Mouse (Mus musculus): ENCODE data around the gene Dhx33.

The Dhx33 gene

DNA sequence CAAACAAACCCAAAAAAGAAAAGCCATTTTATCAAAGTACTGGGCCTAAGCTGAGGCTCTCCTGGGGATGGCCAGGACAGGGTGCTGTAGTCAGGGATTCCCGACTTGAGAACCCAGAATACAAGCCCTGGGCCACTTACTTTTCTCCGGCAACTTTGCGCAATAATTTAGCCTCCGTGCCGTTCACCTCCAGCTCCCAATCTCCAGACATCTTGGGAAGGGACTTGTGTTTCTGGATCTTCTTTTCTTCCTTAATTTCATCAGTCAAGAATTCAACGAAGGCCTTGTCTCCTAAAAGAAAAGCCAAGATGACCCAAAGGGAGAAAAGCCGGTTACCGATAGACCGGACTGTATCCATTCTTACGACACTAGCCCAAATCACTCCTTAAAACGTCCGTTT is 22.2 kb downstream of the Dhx33 start:
- no peak for DNase-seq (ENCODE audit: low spot score)

GRCm38 (mm10) chr11:70980751-70981510 is 23.3 kb downstream of the Dhx33 start:
- no peak for DNase-seq (ENCODE audit: low spot score)

GRCm38 (mm10) chr11:70980232-70980631 is 24.0 kb downstream of the Dhx33 start:
- DNase-seq (ENCODE audit: low spot score) = no peak

DNA sequence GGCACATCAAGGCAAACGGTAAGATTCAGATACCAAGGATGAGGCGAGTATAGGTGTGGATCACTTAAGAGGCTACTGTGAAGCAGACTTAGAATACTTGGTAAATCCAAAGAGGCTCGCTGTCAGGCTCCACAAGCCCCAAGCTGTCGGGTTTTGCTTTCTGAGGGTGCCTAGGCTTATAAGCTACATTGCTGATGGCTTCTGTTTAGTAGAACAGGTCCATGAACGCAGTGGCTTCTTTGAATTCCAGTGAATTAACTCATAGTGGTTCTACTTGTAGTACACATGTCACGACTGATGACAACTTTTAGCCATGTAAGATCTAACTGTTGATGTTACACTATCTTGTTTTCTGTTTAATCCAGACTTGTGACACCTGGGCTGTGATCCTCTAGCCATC is 26.9 kb downstream of the Dhx33 start:
- DNase-seq (ENCODE audit: low spot score) = no peak

DNA sequence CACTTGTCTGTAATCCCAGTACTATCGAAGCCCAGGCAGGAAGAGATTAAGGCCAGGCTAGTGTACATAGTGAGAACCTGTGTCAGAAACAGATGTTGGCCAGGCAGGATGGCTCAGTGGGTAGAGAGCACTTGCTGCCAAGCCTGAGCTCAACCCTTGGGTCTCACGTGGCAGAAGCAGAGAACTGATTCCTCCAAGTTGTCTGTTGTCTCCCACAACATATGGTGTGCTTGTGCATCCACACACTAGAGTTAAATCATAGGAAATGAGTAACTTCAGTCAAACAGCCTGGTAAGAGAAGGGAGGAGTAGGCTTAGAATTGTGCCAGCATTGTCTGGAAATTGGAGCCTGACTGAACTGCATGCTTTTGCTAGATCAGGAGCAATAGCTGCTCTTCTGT is 29.0 kb downstream of the Dhx33 start:
- DNase-seq (ENCODE audit: low spot score) = no peak

DNA sequence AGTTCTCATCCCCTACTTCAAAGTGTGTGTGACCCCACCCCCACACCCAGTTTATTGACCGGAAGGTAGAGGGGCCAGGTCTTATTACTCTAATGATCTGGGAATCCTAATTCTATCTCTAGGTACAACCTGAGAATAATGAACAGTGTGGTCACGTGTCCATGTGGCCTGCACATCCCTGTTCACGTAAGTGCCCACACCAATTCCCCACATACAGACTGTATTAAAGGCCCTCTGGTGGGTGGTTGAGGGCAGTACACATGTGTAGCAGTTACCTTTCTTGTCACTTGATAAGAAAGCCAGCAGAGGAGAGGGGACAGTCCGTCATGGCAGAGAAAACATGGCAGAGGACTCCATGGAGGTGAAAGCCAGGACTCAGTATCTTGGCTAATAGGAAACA is 30.3 kb downstream of the Dhx33 start:
- no peak for DNase-seq (ENCODE audit: low spot score)

- DNase-seq (ENCODE audit: low spot score) = no peak
These were observed 31.7 kb downstream of the Dhx33 start for GRCm38 (mm10) chr11:70972586-70972985.

GRCm38 (mm10) chr11:70970560-70971540 is 33.4 kb downstream of the Dhx33 start:
- peak; percentile 58 for DNase-seq (ENCODE audit: low spot score)

- peak; percentile 96 for DNase-seq (ENCODE audit: low spot score)
These were observed 34.2 kb downstream of the Dhx33 start, which contains the start of the genes Nup88 and Rpain for GRCm38 (mm10) chr11:70969821-70970559. TSS of gene Nup88 (minus strand) at chr11:70969973. TSS of gene Rpain (plus strand) at chr11:70970213.

DNA sequence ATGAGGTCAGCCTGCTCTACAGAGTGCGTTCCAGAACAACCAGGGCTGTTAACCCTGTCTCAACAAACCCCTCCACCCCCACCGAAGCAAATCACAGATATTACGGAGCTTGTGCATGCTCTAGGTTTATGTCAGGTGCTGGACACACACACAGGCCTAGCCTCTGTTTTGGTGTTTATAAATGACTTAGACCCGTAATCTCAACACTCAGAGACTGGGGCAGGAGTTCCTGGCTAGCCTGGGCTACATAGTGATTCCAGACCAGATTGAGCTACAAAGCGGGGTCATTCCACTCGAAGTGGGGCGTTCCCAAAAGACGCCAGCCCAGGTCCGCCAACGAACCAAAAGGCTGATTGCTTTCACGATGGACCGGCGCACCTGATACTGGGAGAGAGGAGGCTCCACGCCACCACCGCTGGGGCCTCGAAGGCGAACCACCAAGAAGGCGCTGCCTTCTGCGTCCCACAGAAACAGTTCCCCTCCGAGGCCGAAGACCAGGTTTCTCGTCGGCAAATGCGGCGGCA is 34.9 kb downstream of the Dhx33 start:
- no peak for DNase-seq (ENCODE audit: low spot score)

GRCm38 (mm10) chr11:70964222-70964907 is 39.9 kb downstream of the Dhx33 start:
- DNase-seq (ENCODE audit: low spot score) = no peak

DNA sequence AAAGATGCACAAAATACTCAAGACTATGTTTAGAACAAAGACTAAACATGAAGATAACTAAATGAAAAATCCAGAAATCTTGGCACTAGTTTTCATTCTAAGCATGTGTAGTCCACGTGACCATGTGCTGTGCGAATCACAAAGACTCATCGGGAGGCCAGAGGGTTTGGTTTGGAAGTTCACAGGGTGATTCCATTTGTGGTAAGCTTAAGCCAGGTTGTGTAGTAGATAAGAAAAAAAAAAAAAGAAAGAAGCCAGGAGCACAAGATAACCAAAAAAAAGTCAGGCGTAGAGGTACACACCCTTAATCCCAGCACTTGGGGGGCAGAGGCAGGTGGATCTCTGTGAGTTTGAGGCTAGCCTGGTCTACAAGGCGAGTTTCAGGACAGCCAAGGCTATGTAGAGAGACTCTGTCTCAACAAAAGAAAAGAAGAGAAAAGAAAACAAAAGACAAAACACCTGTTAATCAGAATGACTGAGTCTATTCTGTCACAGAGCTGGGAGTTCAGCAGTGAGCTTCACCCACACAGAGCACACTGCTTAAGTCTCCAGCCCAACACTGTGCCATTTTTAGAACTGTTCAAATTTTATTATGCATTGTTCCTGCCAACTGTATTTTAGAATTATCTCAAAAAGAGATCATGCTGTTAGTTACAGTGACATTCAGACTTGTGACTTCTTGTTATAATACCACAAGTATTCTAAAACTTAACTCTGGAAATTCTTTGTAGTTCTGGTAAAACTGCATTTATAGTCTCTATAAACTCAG is 43.3 kb downstream of the Dhx33 start:
- no peak for DNase-seq (ENCODE audit: low spot score)

GRCm38 (mm10) chr11:70954711-70955110 is 49.5 kb downstream of the Dhx33 start:
- no peak for DNase-seq (ENCODE audit: low spot score)

DNA sequence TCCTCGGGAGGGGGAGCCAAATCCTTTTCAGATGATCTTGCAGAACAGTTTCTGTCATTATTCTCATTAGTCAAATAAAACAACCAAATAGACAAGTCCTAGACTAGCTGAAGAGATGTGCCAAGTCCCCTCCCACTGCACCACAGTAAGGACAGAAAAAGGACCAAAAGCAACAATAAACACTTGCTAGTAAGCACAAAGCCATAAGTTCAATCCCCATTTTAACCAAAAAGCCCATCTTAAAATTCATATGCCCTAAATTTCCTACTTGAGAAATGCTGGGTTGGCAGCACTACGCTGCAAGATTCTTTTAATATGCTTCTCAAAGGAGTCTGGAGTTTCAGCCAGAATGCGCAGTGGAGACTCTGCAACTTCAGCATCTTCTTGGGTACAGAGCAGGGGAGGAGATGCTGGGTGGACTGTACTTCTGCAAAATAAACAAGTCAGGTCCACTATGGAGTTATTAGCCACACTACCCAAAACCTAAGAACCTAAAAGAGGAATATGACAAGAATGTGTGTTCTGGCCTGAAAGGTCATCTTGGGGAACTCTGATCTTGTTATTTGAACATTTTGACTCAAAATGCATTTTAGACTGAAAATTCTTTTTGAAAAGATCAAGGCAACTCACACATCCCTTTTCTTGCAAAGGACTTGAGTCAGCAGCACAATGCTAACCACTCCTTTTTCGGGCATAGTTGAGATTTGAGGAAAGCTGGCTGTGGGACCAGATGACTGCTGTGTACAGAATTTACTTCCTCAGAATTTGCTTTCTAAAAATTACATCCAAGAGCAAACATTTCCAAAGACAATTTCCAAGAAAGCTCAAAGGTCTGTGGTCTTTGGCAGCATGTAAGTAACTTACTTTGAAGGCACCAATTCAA is 59.1 kb downstream of the Dhx33 start:
- DNase-seq (ENCODE audit: low spot score) = no peak

GRCm38 (mm10) chr11:70943651-70944050 is 60.6 kb downstream of the Dhx33 start:
- no peak for DNase-seq (ENCODE audit: low spot score)

DNA sequence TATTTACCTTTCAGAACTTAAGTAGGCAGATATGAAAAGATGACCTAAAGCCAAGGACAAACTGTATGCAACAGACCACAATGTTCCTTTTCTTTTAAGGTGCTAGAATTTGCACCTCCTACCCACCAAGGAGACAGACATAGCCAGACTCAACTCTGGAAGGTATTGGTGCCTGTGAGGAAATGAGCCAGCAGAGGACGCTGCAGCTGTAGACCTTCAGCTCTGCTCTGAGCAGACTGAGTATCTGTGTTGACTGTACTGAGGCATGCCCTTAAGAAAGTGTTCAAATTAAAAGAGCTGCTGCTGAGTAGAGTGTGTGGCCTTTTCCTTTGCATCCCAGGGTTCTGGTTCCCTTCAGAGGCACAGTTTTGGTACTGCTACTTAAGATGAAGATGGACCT is 61.6 kb downstream of the Dhx33 start:
- peak; percentile 3 for DNase-seq (ENCODE audit: low spot score)

GRCm38 (mm10) chr11:70935316-70935715 is 68.9 kb downstream of the Dhx33 start:
- no peak for DNase-seq (ENCODE audit: low spot score)
